Mouse (Mus musculus) splenic B cell, adult 2 months (primary cell): ENCODE measurements around the gene Ipo4.

ENCODE experiments used
- DNase-seq: peaks from one replicate; pipeline ENCODE4 v3.0.0-alpha.2; 2011; ENCODE audit warnings: low read depth, low spot score
- H3K27me3 ChIP-seq: 2 replicates; pipeline ENCODE4 v1.6.1; 2012; ENCODE audit warnings: mild to moderate bottlenecking, low read length, moderate library complexity, mixed read lengths; ENCODE audit not compliant: control insufficient read depth, poor library complexity, insufficient read depth, severe bottlenecking
- H3K36me3 ChIP-seq: 2 replicates; pipeline ENCODE4 v1.6.1; 2012; ENCODE audit warnings: mild to moderate bottlenecking, low read length, moderate library complexity, mixed read lengths; ENCODE audit not compliant: control insufficient read depth, poor library complexity, insufficient read depth, severe bottlenecking

The Ipo4 gene

GRCm38 (mm10) chr14:55643060-55643907 lies 7.5 kb upstream of the Ipo4 start, which contains the start of gene Tm9sf1:
Tm9sf1 (minus strand) TSS chr14:55643806.
- peak; percentile 79 for DNase-seq
- Histone ChIP-seq H3K36me3 (peaks cover 6% of the 10 kb centered on the region; the same call in 1 of the 2 replicates), H3K27me3 (no peaks in the 10 kb centered on the region)

GRCm38 (mm10) chr14:55642679-55643059 lies 6.9 kb upstream of the Ipo4 start:
- Histone ChIP-seq H3K27me3 (no peaks in the 10 kb centered on the region), H3K36me3 (peaks cover 8% of the 10 kb centered on the region; the same call in 1 of the 2 replicates)
- DNase-seq: no peak

- no peak for DNase-seq
- H3K36me3 ChIP-seq: peaks cover 8% of the 10 kb centered on the region; the same call in 1 of the 2 replicates
- H3K27me3 ChIP-seq: no peaks in the 10 kb centered on the region
Measured at GRCm38 (mm10) chr14:55641291-55641690, 5.5 kb upstream of the Ipo4 start.

- DNase-seq: no peak
- H3K36me3 ChIP-seq: peaks cover 8% of the 10 kb centered on the region; the same call in 1 of the 2 replicates
- no peaks in the 10 kb centered on the region for H3K27me3 ChIP-seq
Measured at GRCm38 (mm10) chr14:55640816-55641215, 5.1 kb upstream of the Ipo4 start.

- peaks cover 8% of the 10 kb centered on the region; the same call in 1 of the 2 replicates for H3K36me3 ChIP-seq
- no peaks in the 10 kb centered on the region for H3K27me3 ChIP-seq
- no peak for DNase-seq
Measured at GRCm38 (mm10) chr14:55637795-55638194, 2.0 kb upstream of the Ipo4 start, which contains the start of gene Gm49378. Gm49378 (minus strand) TSS chr14:55637895.

GRCm38 (mm10) chr14:55634874-55635522 lies 759 bp downstream of the Ipo4 start:
- Histone ChIP-seq H3K36me3 (peaks cover 4% of the 10 kb centered on the region; the same call in 1 of the 2 replicates), H3K27me3 (no peaks in the 10 kb centered on the region)
- DNase-seq: no peak

- Histone ChIP-seq H3K27me3 (no peaks in the 10 kb centered on the region), H3K36me3 (peaks cover 7% of the 10 kb centered on the region)
- DNase-seq: peak; percentile 82
Measured at GRCm38 (mm10) chr14:55629312-55629711, 6.4 kb downstream of the Ipo4 start.

- Histone ChIP-seq H3K27me3 (no peaks in the 10 kb centered on the region), H3K36me3 (peaks cover 7% of the 10 kb centered on the region)
- DNase-seq: no peak
Measured at GRCm38 (mm10) chr14:55628077-55628827, 7.5 kb downstream of the Ipo4 start.

- H3K27me3 ChIP-seq: no peaks in the 10 kb centered on the region
Measured at GRCm38 (mm10) chr14:55618486-55619195, 17.1 kb downstream of the Ipo4 start.

GRCm38 (mm10) chr14:55617822-55618221 lies 17.9 kb downstream of the Ipo4 start, which contains the start of gene Rec8:
Rec8 (plus strand) TSS chr14:55618037.
- peak; percentile 53 for DNase-seq

More at GRCm38 (mm10) chr14:55618486-55619195, 17.1 kb downstream of the Ipo4 start:
- no peak for DNase-seq
- H3K36me3 ChIP-seq: no peaks in the 10 kb centered on the region

GRCm38 (mm10) chr14:55616844-55617243 lies 18.9 kb downstream of the Ipo4 start:
- Histone ChIP-seq H3K36me3 (no peaks in the 10 kb centered on the region), H3K27me3 (no peaks in the 10 kb centered on the region)
- DNase-seq: no peak

More at GRCm38 (mm10) chr14:55617822-55618221, 17.9 kb downstream of the Ipo4 start, which contains the start of gene Rec8:
- Histone ChIP-seq H3K27me3 (no peaks in the 10 kb centered on the region), H3K36me3 (no peaks in the 10 kb centered on the region)

- no peaks in the 10 kb centered on the region for H3K27me3 ChIP-seq
- DNase-seq: no peak
Measured at GRCm38 (mm10) chr14:55615876-55616275, 19.9 kb downstream of the Ipo4 start.

GRCm38 (mm10) chr14:55614565-55615178 lies 21.1 kb downstream of the Ipo4 start:
- no peaks in the 10 kb centered on the region for H3K27me3 ChIP-seq
- DNase-seq: no peak
- no peaks in the 10 kb centered on the region; the same call in 1 of the 2 replicates for H3K36me3 ChIP-seq

More at GRCm38 (mm10) chr14:55615876-55616275, 19.9 kb downstream of the Ipo4 start:
- H3K36me3 ChIP-seq: no peaks in the 10 kb centered on the region
